Mouse (Mus musculus) E14TG2a.4 (cell line): Measurements from ENCODE around the gene Fstl1.

Experiments
- H3K27me3 ChIP-seq: 2 replicates; pipeline ENCODE4 v1.6.1; 2014; ENCODE audit warnings: low read length, control low read depth; ENCODE audit not compliant: insufficient read depth
- H3K36me3 ChIP-seq: 2 replicates; pipeline ENCODE4 v1.6.1; 2014; ENCODE audit warnings: low read length, control low read depth; ENCODE audit not compliant: insufficient read depth
- H3K4me1 ChIP-seq: replicated peaks from 2 replicates; pipeline ENCODE4 v1.6.1; 2014; ENCODE audit warnings: low read depth, low read length, control low read depth
- H3K4me3 ChIP-seq: replicated peaks from 2 replicates; pipeline ENCODE4 v1.5.1; 2014; ENCODE audit warnings: mild to moderate bottlenecking, low read length
- H3K9me3 ChIP-seq: 2 replicates; pipeline ENCODE4 v1.6.1; 2014; ENCODE audit warnings: low read length, control low read depth
- CTCF ChIP-seq: conservative IDR thresholded peaks from 2 replicates; pipeline ENCODE4 v1.5.1; 2014; ENCODE audit warnings: low read length
- NANOG ChIP-seq: IDR thresholded peaks from 2 replicates; pipeline ENCODE4 v1.6.1; 2014; ENCODE audit warnings: borderline replicate concordance, low read length, mixed read lengths
- POU5F1 ChIP-seq: IDR thresholded peaks from 2 replicates; pipeline ENCODE4 v1.6.1; 2014; ENCODE audit warnings: low read length, borderline replicate concordance

Fstl1 gene

GRCm38 (mm10) chr16:37790008-37790780 lies 13.5 kb downstream of the Fstl1 start:
- Histone ChIP-seq H3K36me3 (peaks cover 32% of the 10 kb centered on the region), H3K4me1 (peaks cover 77% of the 10 kb centered on the region), H3K4me3 (peak overlapping the region; percentile 21), H3K27me3 (no peaks in the 10 kb centered on the region), H3K9me3 (no peaks in the 10 kb centered on the region)
- TF ChIP-seq POU5F1 (no peak), CTCF (no peak), NANOG (no peak)

GRCm38 (mm10) chr16:37790781-37791175 lies 14.1 kb downstream of the Fstl1 start:
- Histone ChIP-seq H3K9me3 (peaks cover under 1% of the 10 kb centered on the region; the same call in 1 of the 2 replicates), H3K36me3 (peaks cover 31% of the 10 kb centered on the region), H3K4me3 (peak overlapping the region; percentile 21), H3K27me3 (no peaks in the 10 kb centered on the region), H3K4me1 (peaks cover 72% of the 10 kb centered on the region)
- no peak for TF ChIP-seq NANOG
- TF ChIP-seq POU5F1, result no peak
- no peak for TF ChIP-seq CTCF

- Histone ChIP-seq H3K36me3 (peaks cover 33% of the 10 kb centered on the region), H3K9me3 (peaks cover 13% of the 10 kb centered on the region), H3K4me1 (peaks cover 22% of the 10 kb centered on the region)
Observed at GRCm38 (mm10) chr16:37795651-37796150, 19.0 kb downstream of the Fstl1 start.

GRCm38 (mm10) chr16:37796270-37796669 lies 19.6 kb downstream of the Fstl1 start:
- H3K9me3 ChIP-seq, result peaks cover 13% of the 10 kb centered on the region
- H3K27me3 ChIP-seq, result no peaks in the 10 kb centered on the region
- peaks cover 33% of the 10 kb centered on the region for H3K36me3 ChIP-seq
- H3K4me3 ChIP-seq, result no peak overlapping the region
- no peak for TF ChIP-seq POU5F1
- no peak for TF ChIP-seq NANOG
- TF ChIP-seq CTCF, result no peak
- H3K4me1 ChIP-seq, result peaks cover 17% of the 10 kb centered on the region

More at GRCm38 (mm10) chr16:37795651-37796150, 19.0 kb downstream of the Fstl1 start:
- TF ChIP-seq CTCF, result no peak
- TF ChIP-seq NANOG, result no peak
- no peak for TF ChIP-seq POU5F1
- no peaks in the 10 kb centered on the region for H3K27me3 ChIP-seq
- H3K4me3 ChIP-seq, result no peak overlapping the region

- Histone ChIP-seq H3K4me1 (peaks cover 14% of the 10 kb centered on the region), H3K9me3 (peaks cover 9% of the 10 kb centered on the region), H3K36me3 (peaks cover 36% of the 10 kb centered on the region), H3K4me3 (no peak overlapping the region), H3K27me3 (no peaks in the 10 kb centered on the region)
- TF ChIP-seq NANOG (no peak), CTCF (no peak), POU5F1 (no peak)
Observed at GRCm38 (mm10) chr16:37801097-37801496, 24.4 kb downstream of the Fstl1 start.

GRCm38 (mm10) chr16:37802686-37803295 lies 26.1 kb downstream of the Fstl1 start:
- Histone ChIP-seq H3K9me3 (peaks cover 6% of the 10 kb centered on the region), H3K36me3 (peaks cover 39% of the 10 kb centered on the region), H3K4me1 (peaks cover 21% of the 10 kb centered on the region), H3K27me3 (no peaks in the 10 kb centered on the region), H3K4me3 (no peak overlapping the region)
- no peak for TF ChIP-seq NANOG
- TF ChIP-seq POU5F1, result no peak
- TF ChIP-seq CTCF, result no peak

GRCm38 (mm10) chr16:37803387-37803950 lies 26.8 kb downstream of the Fstl1 start:
- H3K4me3 ChIP-seq, result no peak overlapping the region
- no peaks in the 10 kb centered on the region for H3K27me3 ChIP-seq
- H3K36me3 ChIP-seq, result peaks cover 40% of the 10 kb centered on the region
- peaks cover 28% of the 10 kb centered on the region for H3K4me1 ChIP-seq
- H3K9me3 ChIP-seq, result peaks cover 6% of the 10 kb centered on the region
- TF ChIP-seq NANOG, result no peak
- no peak for TF ChIP-seq CTCF
- TF ChIP-seq POU5F1, result no peak

- Histone ChIP-seq H3K27me3 (no peaks in the 10 kb centered on the region), H3K9me3 (no peaks in the 10 kb centered on the region), H3K4me1 (peaks cover 40% of the 10 kb centered on the region), H3K36me3 (peaks cover 34% of the 10 kb centered on the region), H3K4me3 (no peak overlapping the region)
- no peak for TF ChIP-seq POU5F1
- TF ChIP-seq NANOG, result no peak
- no peak for TF ChIP-seq CTCF
Observed at GRCm38 (mm10) chr16:37805746-37806495, 29.2 kb downstream of the Fstl1 start.
